Mouse (Mus musculus): ENCODE results near the gene Ttll1. TPM values are rescaled to one million over a fixed set of nuclear protein-coding genes. Genes with fewer than 3 reads are reported as not detected.

Ttll1 gene
- polyA plus RNA-seq, 1 experiment from 2014 or later = 25.8 TPM

DNA sequence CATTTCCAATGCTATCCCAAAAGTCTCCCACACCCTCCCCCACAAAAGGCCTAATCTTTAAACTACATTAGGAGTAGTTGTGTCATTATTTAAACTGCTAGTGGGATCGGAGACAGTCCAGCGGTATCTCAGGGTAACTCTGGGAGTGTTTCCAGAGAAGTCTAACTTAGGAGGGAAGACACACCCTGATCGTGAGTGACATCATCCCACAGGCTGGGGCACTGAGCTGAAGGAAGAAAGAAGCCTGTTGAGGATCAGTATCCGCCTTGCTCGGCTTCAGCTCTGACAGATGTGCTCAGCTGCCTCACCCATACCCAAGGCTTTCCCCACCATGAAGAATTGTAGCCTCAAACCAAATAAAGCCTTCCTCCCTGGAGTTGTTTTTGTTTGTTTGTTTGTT, 18.8 kb downstream of the Ttll1 start:
- peaks cover 9% of the 10 kb centered on the region for H3K4me1 ChIP-seq
- DNase-seq (ENCODE audit: low spot score) = no peak
- H3K9me3 ChIP-seq (replicated peaks) = no peaks in the 10 kb centered on the region
- WGBS = 88% methylated on average over 5 of the region's 5 CpGs
- H3K27me3 ChIP-seq (ENCODE audit: low read depth, poor library complexity, severe bottlenecking) = no peaks in the 10 kb centered on the region
- H3K27ac ChIP-seq = no peak overlapping the region
- H3K4me3 ChIP-seq = no peak overlapping the region
- peaks cover 57% of the 10 kb centered on the region for H3K36me3 ChIP-seq

- H3K27me3 ChIP-seq (ENCODE audit: low read depth, poor library complexity, severe bottlenecking) = no peaks in the 10 kb centered on the region
- H3K27ac ChIP-seq = no peak overlapping the region
- DNase-seq (ENCODE audit: low spot score) = no peak
- WGBS = 93% methylated on average over 20 of the region's 20 CpGs
- H3K4me1 ChIP-seq = no peaks in the 10 kb centered on the region; the same call in 1 of the 2 replicates
- H3K9me3 ChIP-seq (replicated peaks) = no peaks in the 10 kb centered on the region
- H3K36me3 ChIP-seq = peaks cover 53% of the 10 kb centered on the region
- H3K4me3 ChIP-seq = no peak overlapping the region
These were observed 21.2 kb downstream of the Ttll1 start for GRCm38 (mm10) chr15:83489471-83489870.

DNA sequence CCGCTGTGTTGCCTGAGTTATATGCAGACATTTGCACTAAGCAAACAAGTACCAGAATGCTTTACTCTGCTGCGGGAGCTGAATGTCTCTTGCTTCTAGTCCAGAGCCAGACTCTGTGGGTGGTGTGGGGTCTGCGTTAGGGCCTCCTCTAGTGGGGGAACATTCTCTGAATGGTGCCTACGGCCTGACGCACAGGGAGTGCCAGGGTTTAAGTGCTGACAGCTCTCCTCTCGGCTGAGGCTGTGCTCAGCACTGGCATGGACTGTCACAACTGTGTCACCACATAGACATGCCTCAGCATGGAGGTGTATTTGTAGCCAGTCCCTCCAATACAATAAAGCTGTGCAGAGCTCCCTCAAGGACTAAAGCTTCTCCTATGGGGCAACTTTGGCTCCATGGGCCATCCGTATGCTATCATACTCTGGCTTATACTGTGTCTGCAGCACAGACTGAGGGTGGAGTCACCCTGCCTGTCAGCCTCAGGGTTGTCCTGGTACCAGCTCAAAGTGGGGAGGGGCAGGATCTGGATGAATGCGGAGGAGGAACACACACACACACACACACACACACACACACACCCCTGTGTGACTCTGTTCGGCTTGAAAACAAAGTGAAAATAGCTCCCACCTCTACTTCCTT, 23.1 kb downstream of the Ttll1 start:
- H3K27me3 ChIP-seq (ENCODE audit: low read depth, poor library complexity, severe bottlenecking) = no peaks in the 10 kb centered on the region
- H3K4me3 ChIP-seq = no peak overlapping the region
- no peak for DNase-seq (ENCODE audit: low spot score)
- H3K27ac ChIP-seq = no peak overlapping the region
- no peaks in the 10 kb centered on the region; the same call in 1 of the 2 replicates for H3K4me1 ChIP-seq
- peaks cover 41% of the 10 kb centered on the region for H3K36me3 ChIP-seq
- no peaks in the 10 kb centered on the region for H3K9me3 ChIP-seq (replicated peaks)
- 85% methylated on average over 9 of the region's 9 CpGs for whole genome bisulfite sequencing

DNA sequence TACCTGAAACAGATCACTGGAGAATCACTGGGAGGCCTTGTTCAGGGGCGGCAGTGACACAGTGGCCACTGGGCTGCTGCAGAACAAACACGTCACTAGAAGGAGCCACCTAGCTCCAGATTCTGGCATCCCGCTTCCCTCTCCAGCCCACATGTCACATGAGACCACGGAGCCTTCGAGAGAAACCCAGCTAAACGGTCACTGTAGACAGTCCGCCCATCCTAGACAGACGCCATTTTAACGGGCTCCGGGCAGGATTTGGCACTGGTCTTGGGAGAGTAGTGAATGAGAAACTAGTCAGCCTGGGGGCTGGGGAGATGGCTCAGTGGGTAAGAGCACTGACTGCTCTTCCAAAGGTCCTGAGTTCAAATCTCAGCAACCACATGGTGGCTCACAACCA, 26.4 kb downstream of the Ttll1 start:
- Histone ChIP-seq H3K27ac (peak overlapping the region; percentile 17; the same call in 1 of the 2 replicates), H3K36me3 (peaks cover 18% of the 10 kb centered on the region), H3K9me3 (replicated peaks) (no peaks in the 10 kb centered on the region), H3K4me1 (peaks cover 13% of the 10 kb centered on the region), H3K27me3 (ENCODE audit: low read depth, poor library complexity, severe bottlenecking) (no peaks in the 10 kb centered on the region), H3K4me3 (no peak overlapping the region)
- 93% methylated on average over 10 of the region's 10 CpGs for WGBS
- DNase-seq (ENCODE audit: low spot score) = no peak

DNA sequence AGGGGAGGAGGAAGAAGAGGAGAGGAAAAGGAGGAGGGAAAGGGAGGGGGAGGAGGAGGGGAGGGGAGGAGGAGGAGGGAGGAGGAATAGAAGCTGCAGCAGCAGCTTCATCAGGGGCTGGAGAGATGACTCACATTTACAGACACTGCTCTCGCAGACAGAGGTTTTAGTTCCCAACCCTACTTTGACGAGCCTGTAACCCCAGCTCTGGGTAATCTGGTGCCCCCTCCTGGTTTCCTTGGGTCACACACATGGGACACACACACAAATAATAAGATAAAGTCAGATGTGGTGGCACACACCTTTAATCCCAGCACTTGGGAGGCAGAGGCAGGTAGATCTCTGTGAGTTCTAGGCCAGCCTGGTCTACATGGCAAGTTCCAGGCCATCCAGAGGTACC, 27.2 kb downstream of the Ttll1 start:
- Histone ChIP-seq H3K27ac (no peak overlapping the region), H3K4me3 (no peak overlapping the region), H3K27me3 (ENCODE audit: low read depth, poor library complexity, severe bottlenecking) (no peaks in the 10 kb centered on the region), H3K36me3 (peaks cover 14% of the 10 kb centered on the region), H3K4me1 (peaks cover 18% of the 10 kb centered on the region), H3K9me3 (replicated peaks) (no peaks in the 10 kb centered on the region)
- DNase-seq (ENCODE audit: low spot score) = no peak
- WGBS = 39% methylated on average over 2 of the region's 2 CpGs

DNA sequence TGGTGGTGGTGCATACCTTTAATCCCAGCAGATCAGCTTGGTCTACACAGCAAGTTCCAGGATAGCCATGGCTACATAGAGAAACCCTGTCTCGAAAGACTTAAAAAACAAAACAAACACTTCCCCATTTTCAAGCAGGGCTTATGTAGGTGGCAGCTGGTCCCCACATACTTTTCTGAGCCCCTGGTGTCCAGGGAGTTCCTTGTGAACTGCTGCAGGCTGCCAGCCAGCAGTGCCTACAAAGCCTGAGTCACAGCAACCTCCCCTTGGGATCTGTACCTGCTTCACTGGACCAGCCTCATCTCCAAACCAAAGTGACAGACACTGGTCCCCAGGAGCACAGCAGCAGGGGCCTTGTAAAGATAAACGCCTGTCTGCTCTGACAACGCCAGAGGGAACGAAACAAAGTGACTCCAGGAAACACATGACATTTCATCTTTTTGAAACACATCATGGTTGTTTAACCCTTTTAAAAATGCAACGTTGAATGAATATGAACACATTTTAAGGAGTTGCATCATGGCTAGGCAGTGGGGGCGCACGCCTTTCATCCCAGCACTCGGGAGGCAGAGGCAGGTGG, 28.0 kb downstream of the Ttll1 start:
- peaks cover 14% of the 10 kb centered on the region for H3K36me3 ChIP-seq
- DNase-seq (ENCODE audit: low spot score) = no peak
- WGBS = 76% methylated on average over 8 of the region's 8 CpGs
- H3K4me1 ChIP-seq = peaks cover 19% of the 10 kb centered on the region
- no peaks in the 10 kb centered on the region for H3K27me3 ChIP-seq (ENCODE audit: low read depth, poor library complexity, severe bottlenecking)
- no peak overlapping the region for H3K27ac ChIP-seq
- no peak overlapping the region for H3K4me3 ChIP-seq
- H3K9me3 ChIP-seq (replicated peaks) = no peaks in the 10 kb centered on the region

GRCm38 (mm10) chr15:83481236-83481780, 29.4 kb downstream of the Ttll1 start:
- no peak overlapping the region for H3K27ac ChIP-seq
- 69% methylated on average over 10 of the region's 10 CpGs for WGBS

DNA sequence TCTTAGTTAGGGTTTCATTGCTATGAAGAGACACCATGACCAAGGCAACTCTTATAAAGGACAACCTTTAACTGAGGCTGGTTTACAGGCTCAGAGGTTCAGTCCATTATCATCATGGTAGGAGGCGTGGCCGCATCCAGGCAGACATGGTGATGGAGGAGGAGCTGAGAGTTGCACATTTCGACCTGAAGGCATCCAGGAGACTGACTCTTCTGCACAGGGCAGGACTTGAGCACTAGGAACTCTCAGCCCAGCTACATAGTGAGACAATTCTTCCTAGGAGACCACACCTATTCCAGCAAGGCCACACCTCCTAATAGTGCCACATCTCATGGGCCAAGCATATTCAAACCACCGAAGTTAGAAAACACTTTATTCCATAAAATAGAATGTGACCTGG, 30.9 kb downstream of the Ttll1 start:
- Histone ChIP-seq H3K27ac (no peak overlapping the region), H3K27me3 (ENCODE audit: low read depth, poor library complexity, severe bottlenecking) (no peaks in the 10 kb centered on the region), H3K4me3 (no peak overlapping the region), H3K4me1 (peaks cover 20% of the 10 kb centered on the region), H3K36me3 (no peaks in the 10 kb centered on the region), H3K9me3 (replicated peaks) (no peaks in the 10 kb centered on the region)
- DNase-seq (ENCODE audit: low spot score) = no peak
- WGBS = 81% methylated on average over 4 of the region's 4 CpGs

More at GRCm38 (mm10) chr15:83481236-83481780, 29.4 kb downstream of the Ttll1 start:
- H3K4me1 ChIP-seq = peaks cover 19% of the 10 kb centered on the region
- H3K36me3 ChIP-seq = peaks cover 8% of the 10 kb centered on the region
- H3K27me3 ChIP-seq (ENCODE audit: low read depth, poor library complexity, severe bottlenecking) = no peaks in the 10 kb centered on the region
- H3K4me3 ChIP-seq = no peak overlapping the region
- no peaks in the 10 kb centered on the region for H3K9me3 ChIP-seq (replicated peaks)
- DNase-seq (ENCODE audit: low spot score) = no peak

GRCm38 (mm10) chr15:83478096-83478495, 32.6 kb downstream of the Ttll1 start:
- Histone ChIP-seq H3K4me3 (no peak overlapping the region), H3K27ac (no peak overlapping the region), H3K36me3 (no peaks in the 10 kb centered on the region), H3K4me1 (peaks cover 33% of the 10 kb centered on the region), H3K27me3 (ENCODE audit: low read depth, poor library complexity, severe bottlenecking) (no peaks in the 10 kb centered on the region), H3K9me3 (replicated peaks) (no peaks in the 10 kb centered on the region)
- 66% methylated on average over 3 of the region's 3 CpGs for WGBS
- DNase-seq (ENCODE audit: low spot score) = no peak

GRCm38 (mm10) chr15:83476593-83477273, 34.0 kb downstream of the Ttll1 start:
- Histone ChIP-seq H3K27me3 (ENCODE audit: low read depth, poor library complexity, severe bottlenecking) (no peaks in the 10 kb centered on the region), H3K4me3 (no peak overlapping the region), H3K36me3 (no peaks in the 10 kb centered on the region), H3K4me1 (peaks cover 35% of the 10 kb centered on the region), H3K27ac (no peak overlapping the region; the same call in 1 of the 2 replicates), H3K9me3 (replicated peaks) (no peaks in the 10 kb centered on the region)
- WGBS = 88% methylated on average over 12 of the region's 12 CpGs
- DNase-seq (ENCODE audit: low spot score) = no peak

DNA sequence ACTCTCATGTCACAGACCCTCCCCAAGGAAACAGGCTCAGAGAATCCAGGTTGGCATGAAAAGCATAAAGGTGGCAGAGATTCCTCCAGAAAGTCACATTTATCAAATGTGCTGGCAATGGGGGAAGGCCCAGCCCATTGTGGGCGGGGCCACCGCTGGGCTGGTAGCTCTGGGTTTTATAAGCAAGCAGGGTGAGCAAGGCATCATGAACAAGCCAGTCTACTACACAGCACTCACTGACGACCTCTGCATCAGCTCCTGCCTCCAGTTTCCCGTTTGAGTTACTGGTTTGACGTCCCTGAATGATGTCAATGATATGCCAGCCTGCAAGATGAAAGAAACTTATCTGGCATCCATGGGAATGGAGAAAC, 36.2 kb downstream of the Ttll1 start:
- H3K9me3 ChIP-seq (replicated peaks) = no peaks in the 10 kb centered on the region
- no peaks in the 10 kb centered on the region for H3K36me3 ChIP-seq
- no peaks in the 10 kb centered on the region for H3K27me3 ChIP-seq (ENCODE audit: low read depth, poor library complexity, severe bottlenecking)
- no peak overlapping the region for H3K27ac ChIP-seq
- DNase-seq (ENCODE audit: low spot score) = no peak
- H3K4me1 ChIP-seq = peaks cover 29% of the 10 kb centered on the region
- H3K4me3 ChIP-seq = no peak overlapping the region
- WGBS = 24% methylated on average over 5 of the region's 5 CpGs

DNA sequence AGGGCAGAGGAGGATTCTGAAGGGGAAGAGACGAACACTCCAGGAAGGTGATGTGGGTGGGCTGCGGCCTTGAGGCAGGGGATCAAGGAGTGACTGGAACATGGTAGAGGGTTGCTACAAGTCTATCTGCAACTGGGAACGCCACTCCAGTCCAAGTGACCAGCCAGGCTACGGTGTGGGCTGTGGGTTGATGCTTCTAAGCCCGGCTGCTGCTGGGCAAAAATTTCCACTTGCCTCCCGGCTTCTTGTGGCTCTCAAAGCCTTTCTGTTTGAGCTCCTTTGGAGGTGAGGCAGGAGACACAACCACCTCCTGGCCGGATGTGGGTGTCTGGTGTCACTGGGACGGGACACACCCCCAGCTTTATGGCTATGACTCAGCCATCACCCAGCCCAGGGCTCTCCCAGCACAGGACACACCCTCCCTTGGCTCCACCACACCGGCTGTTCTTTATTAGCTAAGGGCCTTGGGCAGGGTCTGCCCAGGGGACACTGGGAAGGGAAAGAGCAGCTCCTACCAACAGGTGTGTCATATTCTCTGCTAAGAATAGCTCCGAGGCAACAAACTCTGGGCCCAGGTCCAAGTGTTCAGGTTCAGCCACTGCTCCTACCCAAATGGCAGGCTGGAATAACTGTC, 36.7 kb downstream of the Ttll1 start:
- Histone ChIP-seq H3K4me1 (peaks cover 27% of the 10 kb centered on the region), H3K9me3 (replicated peaks) (no peaks in the 10 kb centered on the region), H3K36me3 (no peaks in the 10 kb centered on the region), H3K4me3 (no peak overlapping the region), H3K27ac (peak overlapping the region; percentile 38; the same call in 1 of the 2 replicates), H3K27me3 (ENCODE audit: low read depth, poor library complexity, severe bottlenecking) (no peaks in the 10 kb centered on the region)
- 43% methylated on average over 10 of the region's 10 CpGs for WGBS
- DNase-seq (ENCODE audit: low spot score) = peak; percentile 57

GRCm38 (mm10) chr15:83473251-83473650, 37.4 kb downstream of the Ttll1 start:
- Histone ChIP-seq H3K27ac (no peak overlapping the region), H3K9me3 (replicated peaks) (no peaks in the 10 kb centered on the region), H3K4me3 (no peak overlapping the region), H3K36me3 (no peaks in the 10 kb centered on the region), H3K27me3 (ENCODE audit: low read depth, poor library complexity, severe bottlenecking) (no peaks in the 10 kb centered on the region), H3K4me1 (peaks cover 22% of the 10 kb centered on the region)
- DNase-seq (ENCODE audit: low spot score) = no peak
- WGBS = 94% methylated on average over 1 of the region's 1 CpGs

Measured in limb, embryonic 10.5 days (tissue).